Mouse (Mus musculus): ENCODE measurements at regions not wholly inside any gene's neighbourhood (a gene's known extent, or its start where the extent isn't known, plus 50 kb on each side); places are given as distances from the start of the nearest gene placed in this dataset.

- no peak for TF ChIP-seq CTCF (IDR thresholded peaks at IDR 0.05; ENCODE audit: low read depth, low read length)
- TF ChIP-seq POLR2A (IDR thresholded peaks at IDR 0.05; ENCODE audit: insufficient read depth, low read length), result no peak
These were observed 587.8 kb upstream of the Syt1 start for GRCm38 (mm10) chr10:109598604-109599003.

Measured in ES-Bruce4 (cell line).